1 mouse cellular context compared by ENCODE assay signal in the genomic region with DNA sequence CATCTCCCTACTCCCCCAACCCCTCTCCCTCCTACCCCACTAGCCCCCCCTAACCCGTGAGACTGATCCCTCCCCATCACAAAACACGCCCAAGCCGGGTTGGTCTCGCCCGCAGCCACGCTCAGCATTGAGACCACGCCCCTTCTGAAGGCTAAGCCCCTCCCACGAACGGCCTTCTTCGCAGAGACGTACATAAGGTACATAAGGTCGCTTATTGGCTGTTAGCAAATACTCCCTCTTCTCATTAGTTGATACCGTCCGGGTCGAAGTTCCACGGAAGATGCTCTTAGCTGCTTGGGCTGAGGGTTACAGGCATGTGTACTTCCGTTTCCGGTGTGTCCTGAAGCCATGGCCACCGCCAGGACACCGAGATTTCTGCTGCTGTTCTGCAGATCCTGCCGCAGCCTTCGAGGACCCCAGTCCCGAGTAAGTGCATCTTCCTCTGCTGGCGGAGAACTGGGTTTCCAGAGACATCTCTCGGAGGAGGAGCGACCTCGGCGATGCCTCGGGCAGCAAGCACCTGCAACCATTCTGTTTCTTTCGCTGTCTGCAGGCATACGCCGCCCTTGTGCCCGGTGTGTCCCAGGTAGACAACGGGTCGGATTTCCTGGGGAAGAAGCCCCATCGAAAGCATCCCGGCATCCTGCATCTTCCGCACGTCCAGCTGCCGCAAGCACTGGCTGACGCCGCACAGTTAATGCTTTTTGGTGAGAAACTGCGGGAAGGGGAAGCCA.
TF ChIP-seq lines count a peak whose summit lies in the region.

A gene (plus strand): TSS at position 245 of the 734 bp plus-strand sequence.

TF ChIP-seq in myocyte, 11 proteins besides CTCF, POLR2A, EP300 and RAD21 (continued from another document):
- TF ChIP-seq POLR2AphosphoS2 (IDR thresholded peaks at IDR 0.05; ENCODE audit: insufficient read length, low read depth) (peak; percentile 37), MAX (IDR thresholded peaks at IDR 0.05; ENCODE audit: low read depth) (no peak)
TF ChIP-seq in myocyte: peak in this region for 1.
